Mouse (Mus musculus) MEL-GATA-1-ER (cell line): ENCODE data around the gene Olfr1362.

ENCODE experiments used
- DNase-seq: peaks from one replicate; pipeline ENCODE4 v3.0.0-alpha.2; 2012; ENCODE audit warnings: low read depth; ENCODE audit errors: extremely low read depth

The Olfr1362 gene

DNA sequence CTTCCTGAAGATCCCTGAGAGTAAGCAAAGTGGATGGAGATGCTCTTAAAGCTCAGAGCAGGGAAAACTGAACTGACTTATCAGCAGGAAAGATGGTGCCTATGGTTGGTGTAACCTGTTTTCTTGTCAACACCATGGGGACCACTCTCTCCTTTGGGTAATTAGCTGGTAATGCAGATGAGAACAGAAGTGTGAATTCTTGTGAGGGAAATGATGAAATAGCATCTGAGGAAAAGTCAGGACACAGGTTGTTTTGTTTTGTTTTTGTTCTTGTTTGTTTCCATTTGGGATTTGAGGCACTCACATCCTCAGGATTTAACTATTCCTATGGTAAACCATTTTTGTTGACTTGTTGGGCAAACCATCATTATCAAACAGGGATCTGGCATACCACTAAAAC, at the start of gene Olfr1362:
TSS of gene Olfr1362 (minus strand) at position 101 of the 400 bp plus-strand sequence.
- no peak for DNase-seq

DNA sequence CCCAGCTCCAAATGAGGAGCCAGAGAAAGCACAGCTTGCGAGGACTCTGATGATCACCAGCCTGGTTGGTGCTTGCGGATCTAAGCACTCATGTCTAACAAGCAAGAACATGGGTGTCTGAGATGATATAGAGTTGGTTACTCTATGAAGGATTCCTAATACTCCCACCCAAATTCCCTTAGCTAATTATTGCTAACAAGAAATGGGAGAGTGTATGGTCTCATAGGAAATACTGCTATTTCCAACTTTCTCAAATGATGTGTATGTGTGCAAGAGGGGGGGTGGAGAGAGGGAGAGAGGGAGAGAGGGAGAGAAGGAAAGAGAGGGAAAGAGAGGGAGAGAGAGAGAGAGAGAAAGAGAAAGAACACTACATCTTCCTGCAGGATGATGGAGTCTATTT, 49.5 kb upstream of the Olfr1362 start, which contains the start of gene Olfr1361:
TSS of gene Olfr1361 (minus strand) at position 101 of the 400 bp plus-strand sequence.
- no peak for DNase-seq

GRCm38 (mm10) chr13:21642418-21642817, 28.6 kb upstream of the Olfr1362 start, which contains the start of gene Olfr11:
TSS of gene Olfr11 (minus strand) at chr13:21642518.
- no peak for DNase-seq

- DNase-seq: no peak
These were observed 22.2 kb downstream of the Olfr1362 start for GRCm38 (mm10) chr13:21591618-21592017.

DNA sequence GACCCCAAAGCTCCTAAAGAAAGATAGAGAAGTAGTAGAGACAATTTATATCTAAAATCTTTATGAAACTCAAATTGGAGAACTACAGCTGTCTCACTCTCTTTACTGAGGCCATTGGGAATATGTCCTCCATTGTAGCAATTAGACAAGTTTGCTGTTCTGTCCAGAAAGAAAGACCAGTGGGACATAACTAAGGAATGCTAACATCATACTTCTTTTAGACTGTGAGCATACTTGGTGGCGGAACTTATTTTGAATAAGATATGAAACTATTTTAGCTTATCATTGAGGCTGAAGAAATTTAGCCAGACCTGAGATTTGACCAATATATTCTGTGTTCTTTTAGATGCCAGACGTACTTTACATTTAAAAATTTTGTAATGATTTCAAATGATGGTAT, 32.2 kb downstream of the Olfr1362 start, which contains the start of gene Olfr1364:
TSS of gene Olfr1364 (minus strand) at position 101 of the 400 bp plus-strand sequence.
- DNase-seq: no peak
